Comparison of ENCODE assay signal across 20 mouse cellular contexts in genomic region chr10:80874035-80874434, GRCm38 (mm10). TPM values are rescaled to one million over a fixed set of nuclear protein-coding genes. Genes with fewer than 3 reads are reported as not detected.
"Had no signal": no experiment of that assay in that cellular context is flagged by ENCODE, and none has a peak within 500 bp of the region (broad histone marks: within the 10 kb centered on the region; RNA-seq: fewer than 3 reads in every experiment).

No protein-coding gene starts in this region.

- H3K27ac ChIP-seq: kidney, postnatal 0 days; limb, embryonic 12.5 days; midbrain, embryonic 15.5 days; neural tube, embryonic 12.5 days; stomach, postnatal 0 days had no signal

- H3K9ac ChIP-seq: limb, embryonic 12.5 days; liver, embryonic 15.5 days; lung, embryonic 14.5 days; midbrain, embryonic 15.5 days; neural tube, embryonic 12.5 days had no signal

- H3K36me3 ChIP-seq: limb, embryonic 12.5 days; liver, embryonic 15.5 days; midbrain, embryonic 15.5 days; neural tube, embryonic 12.5 days had no signal

- H3K4me1 ChIP-seq: midbrain, embryonic 15.5 days; neural tube, embryonic 12.5 days had no signal

- ATAC-seq: midbrain, embryonic 15.5 days had no signal

- H3K27me3 ChIP-seq: midbrain, embryonic 15.5 days; neural tube, embryonic 12.5 days had no signal

- H3K9me3 ChIP-seq: liver, embryonic 15.5 days; midbrain, embryonic 15.5 days; neural tube, embryonic 12.5 days had no signal

- DNase-seq: kidney, adult 9 months; kidney, postnatal 36 days; layer of hippocampus, adult 9-11 months; layer of hippocampus, postnatal 36 days; lung, embryonic 14.5 days; lung, postnatal 10 days; lung, postnatal 4 days; right cerebral cortex, adult 18-20 months; right cerebral cortex, postnatal 25 days; thymus, postnatal 4 days had no signal

- H3K4me2 ChIP-seq: limb, embryonic 12.5 days; liver, embryonic 15.5 days; lung, embryonic 14.5 days; midbrain, embryonic 11.5 days; midbrain, embryonic 15.5 days; neural tube, embryonic 12.5 days had no signal

- H3K4me3 ChIP-seq: limb, embryonic 12.5 days; liver, embryonic 15.5 days; midbrain, embryonic 15.5 days; neural tube, embryonic 12.5 days had no signal

RNA-seq across cellular contexts. Expression of gene Tmprss9, which starts 2.4 kb away (rescaled TPM):
- total RNA-seq: megakaryocyte, adult 5-6 weeks; monocyte, adult 5-6 weeks had no signal
- polyA plus RNA-seq: liver, embryonic 15.5 days; midbrain, embryonic 11.5 days had no signal

RNA-seq across cellular contexts. Expression of gene Lingo3, which starts 30.2 kb away (rescaled TPM):
- total RNA-seq: liver, adult 2 months; megakaryocyte, adult 5-6 weeks; monocyte, adult 5-6 weeks had no signal
- polyA plus RNA-seq: liver, embryonic 15.5 days had no signal
